Mouse (Mus musculus) heart, embryonic 15.5 days (tissue): ENCODE data around the gene Endog. TPM values are rescaled to one million over a fixed set of nuclear protein-coding genes. Genes with fewer than 3 reads are reported as not detected.
A peak's percentile ranks its signal among the peaks of the same experiment; 100 is the strongest.
"Not testable (repeated sequence)": the region's sequence is repeated elsewhere in the genome, so short reads cannot be mapped to it uniquely, and the experiment has no call there.

Source experiments
- ATAC-seq: fragments of 200-750 bp; cut with Nextera tagmentation; replicated peaks from 2 replicates; pipeline ENCODE4 v1.8.0; 2017; ENCODE audit warnings: low read depth, moderate TSS enrichment; ENCODE audit not compliant: insufficient number of reproducible peaks, insufficient read depth, low FRiP score
- H3K27ac ChIP-seq: fragments of 300-500 bp; sonication (generic); 2 replicates; pipeline ENCODE4 v1.5.1; 2015; ENCODE audit warnings: mild to moderate bottlenecking, inconsistent platforms
- H3K27me3 ChIP-seq: fragments of 300-500 bp; sonication (generic); 2 replicates; pipeline ENCODE4 v1.6.1; 2015; ENCODE audit warnings: inconsistent platforms
- H3K36me3 ChIP-seq: fragments of 300-500 bp; sonication (generic); 2 replicates; pipeline ENCODE4 v1.6.1; 2015; ENCODE audit warnings: mild to moderate bottlenecking, inconsistent platforms
- H3K4me1 ChIP-seq: fragments of 300-500 bp; sonication (generic); replicated peaks from 2 replicates; pipeline ENCODE4 v1.6.1; 2015; ENCODE audit warnings: inconsistent platforms
- H3K4me2 ChIP-seq: fragments of 300-500 bp; sonication (generic); 2 replicates; pipeline ENCODE4 v1.6.1; 2015; ENCODE audit warnings: inconsistent platforms, mild to moderate bottlenecking, moderate library complexity
- H3K4me3 ChIP-seq: fragments of 300-500 bp; sonication (generic); 2 replicates; pipeline ENCODE4 v1.5.1; 2015; ENCODE audit warnings: mild to moderate bottlenecking, inconsistent platforms
- H3K9ac ChIP-seq: fragments of 300-500 bp; sonication (generic); 2 replicates; pipeline ENCODE4 v1.6.1; 2015; ENCODE audit warnings: mild to moderate bottlenecking, inconsistent platforms
- H3K9me3 ChIP-seq: fragments of 300-500 bp; sonication (generic); replicated peaks from 2 replicates; pipeline ENCODE4 v1.6.1; 2016; ENCODE audit warnings: inconsistent platforms
- WGBS: fragments of 180-500 bp; shearing (Covaris S2); methylation state at CpG from one replicate; pipeline ENCODE4 v1.1.7; 2015; ENCODE audit warnings: mixed read lengths; 5-methylcytosine and 5-hydroxymethylcytosine counted together
- polyA plus RNA-seq: library from polyadenylated mRNA; unstranded; fragments of >200 nt; fragmentation: Nextera tagmentation; extraction: Ambion mirVana; gene quantifications from 2 replicates; pipeline ENCODE4 v1.2.1, GENCODE M21; 2015

Gene Endog
- polyA plus RNA-seq, 1 experiment from 2014 or later = 35.1 TPM

DNA sequence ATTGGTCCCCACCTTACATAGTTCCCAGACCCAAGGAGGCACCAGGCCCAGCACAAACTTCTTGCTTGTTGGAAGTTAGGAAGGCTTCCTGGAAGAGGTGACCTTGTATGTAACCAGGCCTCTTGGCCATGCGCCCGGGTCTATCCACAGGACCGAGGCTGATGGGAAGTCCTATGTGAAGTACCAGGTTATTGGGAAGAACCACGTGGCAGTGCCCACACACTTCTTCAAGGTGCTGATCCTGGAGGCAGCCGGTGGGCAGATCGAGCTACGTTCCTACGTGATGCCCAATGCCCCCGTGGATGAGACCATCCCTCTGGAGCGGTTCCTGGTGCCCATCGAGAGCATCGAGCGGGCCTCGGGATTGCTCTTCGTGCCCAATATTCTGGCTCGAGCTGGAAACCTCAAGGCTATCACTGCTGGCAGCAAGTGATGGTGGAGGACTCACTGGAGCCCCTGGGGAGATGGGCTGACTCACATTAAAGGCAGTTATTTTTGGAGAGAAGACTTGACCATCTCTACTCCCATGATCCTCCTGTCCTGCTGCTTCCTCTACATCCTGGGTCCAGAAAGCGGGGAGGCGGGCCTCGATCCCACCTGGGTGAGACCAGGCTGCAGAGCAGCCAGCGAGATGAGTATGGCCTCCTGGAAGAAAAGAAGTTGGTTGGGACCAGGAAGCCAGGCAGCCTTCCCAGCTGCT, 2.4 kb downstream of the Endog start:
- Histone ChIP-seq H3K9ac (no peak overlapping the region), H3K4me1 (peaks cover 24% of the 10 kb centered on the region), H3K4me3 (no peak overlapping the region), H3K36me3 (peaks cover 35% of the 10 kb centered on the region), H3K27me3 (no peaks in the 10 kb centered on the region), H3K27ac (no peak overlapping the region), H3K4me2 (no peak overlapping the region), H3K9me3 (no peaks in the 10 kb centered on the region)
- WGBS = 93% methylated on average over 20 of the region's 20 CpGs
- ATAC-seq = no peak

GRCm38 (mm10) chr2:30175897-30176296, 4.6 kb downstream of the Endog start:
- peaks cover 24% of the 10 kb centered on the region for H3K4me1 ChIP-seq
- WGBS = 74% methylated on average over 8 of the region's 8 CpGs

GRCm38 (mm10) chr2:30176561-30176960, 5.3 kb downstream of the Endog start:
- no peak overlapping the region for H3K9ac ChIP-seq
- no peaks in the 10 kb centered on the region for H3K9me3 ChIP-seq
- H3K4me2 ChIP-seq = no peak overlapping the region
- no peak overlapping the region for H3K27ac ChIP-seq
- peaks cover 24% of the 10 kb centered on the region for H3K4me1 ChIP-seq
- WGBS = 96% methylated on average over 2 of the region's 2 CpGs
- H3K4me3 ChIP-seq = no peak overlapping the region
- no peaks in the 10 kb centered on the region for H3K27me3 ChIP-seq
- no peak for ATAC-seq
- H3K36me3 ChIP-seq = peaks cover 35% of the 10 kb centered on the region

More at GRCm38 (mm10) chr2:30175897-30176296, 4.6 kb downstream of the Endog start:
- no peak for ATAC-seq
- Histone ChIP-seq H3K9me3 (no peaks in the 10 kb centered on the region), H3K27me3 (no peaks in the 10 kb centered on the region), H3K9ac (no peak overlapping the region), H3K4me2 (no peak overlapping the region), H3K4me3 (no peak overlapping the region), H3K27ac (no peak overlapping the region), H3K36me3 (peaks cover 35% of the 10 kb centered on the region)

GRCm38 (mm10) chr2:30177700-30178675, 6.7 kb downstream of the Endog start, which contains the start of gene Spout1:
Spout1 (minus strand) TSS chr2:30178459.
- Histone ChIP-seq H3K4me3 (peak within 1 kb of the TSS; percentile 69), H3K36me3 (peaks cover 33% of the 10 kb centered on the region), H3K9me3 (no peaks in the 10 kb centered on the region), H3K27me3 (no peaks in the 10 kb centered on the region), H3K4me2 (peak within 1 kb of the TSS; percentile 83), H3K4me1 (peaks cover 14% of the 10 kb centered on the region), H3K27ac (peak within 1 kb of the TSS; percentile 13; the same call in 1 of the 2 replicates), H3K9ac (peak within 1 kb of the TSS; percentile 69)
- ATAC-seq = peak; percentile 97
- 1% methylated on average over 54 of the region's 54 CpGs for WGBS

DNA sequence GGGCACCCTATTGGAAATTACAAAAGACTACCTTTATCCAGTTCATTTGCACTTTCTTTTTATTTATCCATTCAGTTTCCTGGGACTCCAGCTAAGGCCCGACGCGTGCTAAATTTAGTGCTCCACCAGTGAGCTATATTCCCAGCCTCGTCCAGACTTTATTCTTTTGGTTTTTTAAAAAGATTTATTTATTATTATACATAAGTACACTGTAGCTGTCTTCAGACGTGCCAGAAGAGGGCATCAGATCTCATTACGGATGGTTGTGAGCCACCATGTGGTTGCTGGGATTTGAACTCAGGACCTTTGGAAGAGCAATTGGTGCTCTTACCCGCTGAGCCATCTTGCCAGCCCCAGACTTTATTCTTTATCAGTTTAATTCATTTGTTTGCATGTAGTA, 7.4 kb downstream of the Endog start:
- Histone ChIP-seq H3K36me3 (peaks cover 25% of the 10 kb centered on the region), H3K4me2 (peak overlapping the region; percentile 83), H3K4me3 (peak overlapping the region; percentile 69), H3K4me1 (peaks cover 14% of the 10 kb centered on the region)
- not testable (repeated sequence) for H3K27me3 ChIP-seq, ATAC-seq, H3K9ac ChIP-seq, H3K9me3 ChIP-seq, H3K27ac ChIP-seq
- WGBS = 43% methylated on average over 7 of the region's 7 CpGs

GRCm38 (mm10) chr2:30182424-30182823, 11.1 kb downstream of the Endog start:
- Histone ChIP-seq H3K9ac (no peak overlapping the region), H3K4me3 (no peak overlapping the region), H3K4me1 (peaks cover 9% of the 10 kb centered on the region), H3K9me3 (no peaks in the 10 kb centered on the region), H3K27ac (no peak overlapping the region), H3K4me2 (no peak overlapping the region), H3K27me3 (no peaks in the 10 kb centered on the region), H3K36me3 (peaks cover 6% of the 10 kb centered on the region; the same call in 1 of the 2 replicates)
- WGBS = 91% methylated on average over 2 of the region's 2 CpGs
- ATAC-seq = no peak

DNA sequence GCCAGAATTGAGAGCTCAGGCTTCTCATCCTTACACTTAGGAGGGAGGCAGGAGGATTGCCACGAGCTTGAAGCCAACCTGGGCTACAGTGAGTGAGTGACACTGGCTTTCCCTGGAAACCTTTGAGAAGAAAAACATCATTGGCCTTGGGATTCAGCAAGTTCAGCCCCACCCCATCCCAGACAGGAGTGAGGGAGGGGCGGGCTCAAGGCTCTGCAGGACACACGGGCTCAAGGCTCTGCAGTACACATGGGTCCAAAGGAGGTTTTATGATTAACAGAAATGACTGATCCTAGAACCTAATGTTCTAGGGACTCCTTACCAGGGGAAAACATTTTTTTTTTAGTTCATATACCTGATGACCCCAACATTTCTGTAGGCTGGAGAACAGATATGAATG, 12.4 kb downstream of the Endog start:
- Histone ChIP-seq H3K4me3 (no peak overlapping the region), H3K27me3 (no peaks in the 10 kb centered on the region), H3K27ac (no peak overlapping the region), H3K9me3 (no peaks in the 10 kb centered on the region), H3K9ac (no peak overlapping the region), H3K36me3 (peaks cover 6% of the 10 kb centered on the region; the same call in 1 of the 2 replicates), H3K4me2 (no peak overlapping the region), H3K4me1 (0 out of 2 replicates have a peak, but pooled peaks cover 2% of the 10 kb centered on the region)
- no peak for ATAC-seq
- WGBS = 67% methylated on average over 3 of the region's 3 CpGs

DNA sequence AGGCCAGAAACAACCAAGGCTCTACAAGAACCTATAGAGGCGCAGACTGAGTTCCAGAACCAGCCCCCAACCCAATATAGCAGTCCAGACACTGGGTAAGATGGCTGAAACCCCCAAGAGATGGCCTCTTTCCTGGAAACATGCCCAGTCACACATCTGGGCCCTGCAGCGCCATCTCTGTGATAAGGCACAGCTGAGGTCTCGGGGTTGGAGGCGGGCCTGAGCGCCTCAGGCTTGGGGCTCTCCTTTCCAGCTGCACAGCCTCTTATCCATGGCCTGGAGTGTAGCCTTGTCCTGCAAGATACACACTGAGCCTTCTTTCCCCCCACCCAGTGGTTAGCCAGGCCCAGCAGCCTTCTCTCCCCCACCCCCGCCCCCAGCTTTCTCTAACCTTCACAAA, 14.0 kb downstream of the Endog start:
- Histone ChIP-seq H3K27ac (no peak overlapping the region), H3K9me3 (no peaks in the 10 kb centered on the region), H3K4me1 (0 out of 2 replicates have a peak, but pooled peaks cover 2% of the 10 kb centered on the region), H3K4me2 (no peak overlapping the region), H3K36me3 (peaks cover 6% of the 10 kb centered on the region; the same call in 1 of the 2 replicates), H3K9ac (no peak overlapping the region), H3K27me3 (no peaks in the 10 kb centered on the region), H3K4me3 (no peak overlapping the region)
- WGBS = 81% methylated on average over 6 of the region's 6 CpGs
- no peak for ATAC-seq

DNA sequence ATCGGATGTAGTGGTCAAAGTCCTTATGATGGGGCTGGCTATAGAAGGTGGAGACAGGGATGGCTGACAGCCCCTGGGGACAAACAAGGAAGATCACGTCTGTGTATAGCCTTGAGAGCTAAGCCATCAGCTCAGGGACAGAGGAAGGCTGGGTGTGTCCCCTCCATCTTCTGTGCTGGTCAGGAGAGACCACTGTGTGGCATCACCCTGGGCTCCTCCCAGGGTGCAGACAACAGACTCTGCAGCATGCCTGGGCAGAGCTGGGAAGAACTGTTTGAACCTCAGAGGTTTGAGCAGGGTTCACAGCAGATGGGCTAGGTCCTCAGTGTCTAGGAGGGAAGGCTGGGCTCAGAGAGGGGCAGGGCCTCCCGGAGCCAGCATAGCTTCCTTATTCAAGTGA, 14.4 kb downstream of the Endog start:
- no peaks in the 10 kb centered on the region for H3K9me3 ChIP-seq
- no peak overlapping the region for H3K9ac ChIP-seq
- H3K4me3 ChIP-seq = no peak overlapping the region
- 75% methylated on average over 3 of the region's 3 CpGs for WGBS
- H3K4me2 ChIP-seq = no peak overlapping the region
- no peaks in the 10 kb centered on the region for H3K27me3 ChIP-seq
- 0 out of 2 replicates have a peak, but pooled peaks cover 2% of the 10 kb centered on the region for H3K4me1 ChIP-seq
- H3K36me3 ChIP-seq = peaks cover 6% of the 10 kb centered on the region; the same call in 1 of the 2 replicates
- no peak overlapping the region for H3K27ac ChIP-seq
- no peak for ATAC-seq

DNA sequence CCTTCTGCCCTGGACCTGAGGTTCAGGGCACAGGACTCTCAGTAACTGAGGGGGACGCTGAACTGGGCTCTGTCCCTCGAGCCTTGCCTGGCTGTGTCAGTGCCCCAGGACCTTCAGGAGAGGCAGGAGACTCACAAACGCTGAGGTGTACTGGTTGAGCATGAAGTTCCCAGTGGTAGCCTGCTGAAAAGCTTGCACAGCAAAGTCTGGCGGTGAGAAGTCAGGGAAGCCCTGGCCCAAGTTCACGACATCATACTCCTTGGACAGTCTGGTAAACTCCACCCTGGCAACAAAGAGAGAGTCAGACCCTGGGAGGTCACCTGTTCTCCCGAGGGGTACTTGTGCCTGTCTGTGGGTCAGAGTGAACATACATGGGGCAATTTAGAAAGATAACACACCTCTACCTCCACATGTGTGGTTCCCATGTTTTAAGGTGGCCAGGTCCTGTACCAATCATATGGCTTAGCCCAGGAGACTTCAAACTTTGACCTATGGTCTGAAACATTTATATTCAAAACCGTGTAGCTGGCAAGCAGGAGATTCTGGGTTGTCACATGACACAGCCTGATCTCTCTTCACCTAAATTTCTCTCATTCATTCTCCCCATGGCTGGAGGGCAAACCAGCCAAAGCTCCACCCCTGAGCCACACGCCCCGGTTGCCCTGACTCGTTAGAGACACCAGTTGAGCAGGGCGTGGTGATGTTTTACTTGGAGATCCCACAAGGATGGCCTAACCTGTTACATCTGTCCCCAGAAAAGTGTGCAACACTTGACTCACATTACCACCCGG, 20.7 kb downstream of the Endog start:
- H3K4me1 ChIP-seq = no peaks in the 10 kb centered on the region
- WGBS = 88% methylated on average over 12 of the region's 12 CpGs

More for the DNA sequence above, 20.7 kb downstream of the Endog start:
- no peak overlapping the region for H3K4me2 ChIP-seq
- H3K9me3 ChIP-seq = no peaks in the 10 kb centered on the region
- H3K36me3 ChIP-seq = no peaks in the 10 kb centered on the region
- H3K27me3 ChIP-seq = no peaks in the 10 kb centered on the region
- no peak overlapping the region for H3K27ac ChIP-seq
- ATAC-seq = no peak
- H3K9ac ChIP-seq = no peak overlapping the region
- no peak overlapping the region for H3K4me3 ChIP-seq
